Mouse (Mus musculus): ENCODE results near the gene Surf6.

Gene Surf6

GRCm38 (mm10) chr2:26902467-26903220 lies at the start of gene Surf6:
Surf6 (minus strand) TSS chr2:26902879.
- ATAC-seq (ENCODE audit: low TSS enrichment), result peak; percentile 99

GRCm38 (mm10) chr2:26952193-26952592 lies 49.5 kb upstream of the Surf6 start:
- no peak for ATAC-seq (ENCODE audit: low TSS enrichment)

GRCm38 (mm10) chr2:26951346-26951905 lies 48.7 kb upstream of the Surf6 start:
- ATAC-seq (ENCODE audit: low TSS enrichment), result no peak

GRCm38 (mm10) chr2:26950411-26950810 lies 47.7 kb upstream of the Surf6 start:
- ATAC-seq (ENCODE audit: low TSS enrichment), result no peak

- no peak for ATAC-seq (ENCODE audit: low TSS enrichment)
These were observed 40.6 kb upstream of the Surf6 start for GRCm38 (mm10) chr2:26943253-26943652.

GRCm38 (mm10) chr2:26941539-26941938 lies 38.9 kb upstream of the Surf6 start:
- ATAC-seq (ENCODE audit: low TSS enrichment), result no peak

- no peak for ATAC-seq (ENCODE audit: low TSS enrichment)
These were observed 33.7 kb upstream of the Surf6 start for GRCm38 (mm10) chr2:26936425-26936824.

GRCm38 (mm10) chr2:26935286-26935685 lies 32.6 kb upstream of the Surf6 start:
- ATAC-seq (ENCODE audit: low TSS enrichment), result no peak

GRCm38 (mm10) chr2:26933304-26934055 lies 30.8 kb upstream of the Surf6 start, which contains the start of the genes Surf4 and Stkld1:
Surf4 (minus strand) TSS chr2:26933928.
Stkld1 (plus strand) TSS chr2:26934047.
- peak; percentile 84 for ATAC-seq (ENCODE audit: low TSS enrichment)

GRCm38 (mm10) chr2:26932473-26933303 lies 30.0 kb upstream of the Surf6 start:
- ATAC-seq (ENCODE audit: low TSS enrichment), result no peak

GRCm38 (mm10) chr2:26930390-26930789 lies 27.7 kb upstream of the Surf6 start:
- peak; percentile 55; the same call in 1 of the 2 replicates for ATAC-seq (ENCODE audit: low TSS enrichment)

GRCm38 (mm10) chr2:26927745-26928476 lies 25.2 kb upstream of the Surf6 start:
- ATAC-seq (ENCODE audit: low TSS enrichment), result no peak

GRCm38 (mm10) chr2:26921784-26922183 lies 19.1 kb upstream of the Surf6 start:
- no peak for ATAC-seq (ENCODE audit: low TSS enrichment)

GRCm38 (mm10) chr2:26920190-26920855 lies 17.6 kb upstream of the Surf6 start:
- ATAC-seq (ENCODE audit: low TSS enrichment), result no peak

GRCm38 (mm10) chr2:26919684-26920083 lies 17.0 kb upstream of the Surf6 start:
- ATAC-seq (ENCODE audit: low TSS enrichment), result no peak

GRCm38 (mm10) chr2:26916738-26917137 lies 14.1 kb upstream of the Surf6 start:
- ATAC-seq (ENCODE audit: low TSS enrichment), result peak; percentile 6; the same call in 1 of the 2 replicates

- ATAC-seq (ENCODE audit: low TSS enrichment), result peak; percentile 79
These were observed 13.4 kb upstream of the Surf6 start, which contains the start of the genes Surf2 and Surf1 for GRCm38 (mm10) chr2:26915927-26916728. Surf2 (plus strand) TSS chr2:26916367. Surf1 (minus strand) TSS chr2:26916530.

- ATAC-seq (ENCODE audit: low TSS enrichment), result no peak
These were observed 11.7 kb upstream of the Surf6 start for GRCm38 (mm10) chr2:26914148-26914941.

Measured in frontal cortex, adult (tissue).